Mouse (Mus musculus) spleen, embryonic (tissue): ENCODE measurements around the gene Abhd4.

ENCODE experiments used
- CTCF ChIA-PET: fragments of 350-600 bp; sonication (Branson Sonifier 250); formaldehyde crosslinking; loops from one replicate; lab custom pipeline; 2022; lab: Charles Lee

Gene Abhd4

GRCm38 (mm10) chr14:54253741-54254291 is at the start of gene Abhd4, which contains the start of gene Dad1:
Gene Abhd4, plus strand, starts transcription at chr14:54254188.
Gene Dad1, minus strand, starts transcription at chr14:54254104.
- CTCF ChIA-PET, result no interaction called here

GRCm38 (mm10) chr14:54204311-54204710 is 49.7 kb upstream of the Abhd4 start:
- CTCF ChIA-PET, result no interaction called here

GRCm38 (mm10) chr14:54204786-54205185 is 49.2 kb upstream of the Abhd4 start:
- CTCF ChIA-PET, result no interaction called here

- CTCF ChIA-PET, result no interaction called here
Observed at GRCm38 (mm10) chr14:54205904-54206303, 48.1 kb upstream of the Abhd4 start.

GRCm38 (mm10) chr14:54206309-54206708 is 47.7 kb upstream of the Abhd4 start:
- CTCF ChIA-PET, result no interaction called here

GRCm38 (mm10) chr14:54206750-54207550 is 47.0 kb upstream of the Abhd4 start:
- CTCF ChIA-PET, result no interaction called here

GRCm38 (mm10) chr14:54207924-54208323 is 46.1 kb upstream of the Abhd4 start:
- CTCF ChIA-PET, result interaction anchor here (0.8 kb wide), 1 partner anchor 12 kb away, joined by 3 read pairs; no protein-coding TSS in a partner anchor

- CTCF ChIA-PET, result no interaction called here
Observed at GRCm38 (mm10) chr14:54208741-54209140, 45.2 kb upstream of the Abhd4 start.

GRCm38 (mm10) chr14:54209932-54210331 is 44.1 kb upstream of the Abhd4 start:
- CTCF ChIA-PET, result no interaction called here

GRCm38 (mm10) chr14:54210401-54210800 is 43.6 kb upstream of the Abhd4 start:
- CTCF ChIA-PET, result no interaction called here

GRCm38 (mm10) chr14:54211199-54211598 is 42.8 kb upstream of the Abhd4 start:
- CTCF ChIA-PET, result interaction anchor here (0.5 kb wide), 1 partner anchor 21 kb away, joined by 4 read pairs; no protein-coding TSS in a partner anchor

- CTCF ChIA-PET, result interaction anchor here (0.5 kb wide), 1 partner anchor 21 kb away, joined by 4 read pairs; no protein-coding TSS in a partner anchor
Observed at GRCm38 (mm10) chr14:54211755-54212154, 42.2 kb upstream of the Abhd4 start.

GRCm38 (mm10) chr14:54213734-54214133 is 40.3 kb upstream of the Abhd4 start:
- CTCF ChIA-PET, result no interaction called here

- CTCF ChIA-PET, result interaction anchor here (0.6 kb wide), 1 partner anchor 161 kb away, joined by 3 read pairs; no protein-coding TSS in a partner anchor
Observed at GRCm38 (mm10) chr14:54214477-54214876, 39.5 kb upstream of the Abhd4 start.

GRCm38 (mm10) chr14:54214901-54215300 is 39.1 kb upstream of the Abhd4 start:
- CTCF ChIA-PET, result no interaction called here

- CTCF ChIA-PET, result no interaction called here
Observed at GRCm38 (mm10) chr14:54216126-54216525, 37.9 kb upstream of the Abhd4 start.

- CTCF ChIA-PET, result no interaction called here
Observed at GRCm38 (mm10) chr14:54218233-54218632, 35.8 kb upstream of the Abhd4 start.

GRCm38 (mm10) chr14:54218721-54219120 is 35.3 kb upstream of the Abhd4 start:
- CTCF ChIA-PET, result no interaction called here

- CTCF ChIA-PET, result no interaction called here
Observed at GRCm38 (mm10) chr14:54219256-54219655, 34.7 kb upstream of the Abhd4 start.

- CTCF ChIA-PET, result no interaction called here
Observed at GRCm38 (mm10) chr14:54219849-54220248, 34.1 kb upstream of the Abhd4 start.

GRCm38 (mm10) chr14:54220726-54221494 is 33.1 kb upstream of the Abhd4 start:
- CTCF ChIA-PET, result no interaction called here

- CTCF ChIA-PET, result interaction anchor here (0.6 kb wide), 1 partner anchor 24 kb away, joined by 3 read pairs; no protein-coding TSS in a partner anchor
Observed at GRCm38 (mm10) chr14:54221641-54222040, 32.3 kb upstream of the Abhd4 start.
